Mouse (Mus musculus) limb, embryonic 15.5 days (tissue): ENCODE measurements at regions not wholly inside any gene's neighbourhood (a gene's known extent, or its start where the extent isn't known, plus 50 kb on each side); places are given as distances from the start of the nearest gene placed in this dataset.
"Not testable (repeated sequence)": the region's sequence is repeated elsewhere in the genome, so short reads cannot be mapped to it uniquely, and the experiment has no call there.

Source experiments
- ATAC-seq: fragments of 200-750 bp; cut with Nextera tagmentation; 2 replicates; pipeline ENCODE4 v1.8.0; 2017; ENCODE audit warnings: low read depth, moderate TSS enrichment; ENCODE audit not compliant: insufficient number of reproducible peaks, low FRiP score, low TSS enrichment
- H3K27ac ChIP-seq: fragments of 300-500 bp; sonication (generic); 2 replicates; pipeline ENCODE4 v1.5.1; 2015; ENCODE audit warnings: moderate library complexity, mild to moderate bottlenecking, inconsistent platforms
- H3K27me3 ChIP-seq: fragments of 300-500 bp; sonication (generic); 2 replicates; pipeline ENCODE4 v1.6.1; 2015; ENCODE audit warnings: inconsistent platforms
- H3K36me3 ChIP-seq: fragments of 300-500 bp; sonication (generic); 2 replicates; pipeline ENCODE4 v1.6.1; 2015; ENCODE audit warnings: inconsistent platforms
- H3K4me1 ChIP-seq: fragments of 300-500 bp; sonication (generic); 2 replicates; pipeline ENCODE4 v1.6.1; 2015; ENCODE audit warnings: inconsistent platforms
- H3K4me2 ChIP-seq: fragments of 300-500 bp; sonication (generic); 2 replicates; pipeline ENCODE4 v1.6.1; 2015; ENCODE audit warnings: mild to moderate bottlenecking, inconsistent platforms
- H3K4me3 ChIP-seq: fragments of 300-500 bp; sonication (generic); 2 replicates; pipeline ENCODE4 v1.5.1; 2015; ENCODE audit warnings: mild to moderate bottlenecking, inconsistent platforms
- H3K9ac ChIP-seq: fragments of 300-500 bp; sonication (generic); 2 replicates; pipeline ENCODE4 v1.6.1; 2015; ENCODE audit warnings: inconsistent platforms
- H3K9me3 ChIP-seq: fragments of 300-500 bp; sonication (generic); 2 replicates; pipeline ENCODE4 v1.6.1; 2016; ENCODE audit warnings: inconsistent platforms
- WGBS: fragments of 180-500 bp; shearing (Covaris S2); methylation state at CpG from one replicate; pipeline ENCODE4 v1.1.7; 2015; 5-methylcytosine and 5-hydroxymethylcytosine counted together

DNA sequence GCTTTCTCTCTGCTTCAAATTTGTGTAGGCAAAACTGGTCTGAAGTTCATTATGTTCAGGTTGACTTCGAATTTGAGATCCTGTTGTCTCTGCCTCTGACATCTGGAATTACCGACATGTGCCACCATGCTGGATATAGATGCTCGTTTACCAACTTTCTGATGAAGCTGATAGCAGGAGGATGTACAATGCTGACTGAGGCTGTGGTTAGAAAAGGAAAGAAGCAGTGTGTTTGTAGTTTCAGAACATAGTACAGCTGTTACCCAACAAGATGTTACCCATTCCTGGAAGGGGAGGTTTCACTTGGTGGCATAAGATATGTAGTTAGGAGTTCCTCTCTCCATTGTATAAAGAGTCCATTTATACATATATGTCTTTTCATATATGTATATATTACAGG lies 730.5 kb downstream of the Dad1 start:
- no CpG with 5 or more reads among the region's 3 CpGs for WGBS
- not testable (repeated sequence) for H3K9me3 ChIP-seq, ATAC-seq, H3K27ac ChIP-seq, H3K36me3 ChIP-seq, H3K4me2 ChIP-seq, H3K27me3 ChIP-seq, H3K4me1 ChIP-seq, H3K9ac ChIP-seq, H3K4me3 ChIP-seq

GRCm38 (mm10) chr14:53518954-53519353 lies 735.0 kb downstream of the Dad1 start:
- not testable (repeated sequence) for H3K27ac ChIP-seq, H3K4me1 ChIP-seq, H3K36me3 ChIP-seq, H3K9ac ChIP-seq, H3K4me2 ChIP-seq, H3K9me3 ChIP-seq, H3K4me3 ChIP-seq, ATAC-seq, H3K27me3 ChIP-seq
- no CpG with 5 or more reads among the region's 1 CpGs for WGBS

GRCm38 (mm10) chr14:53516623-53517238 lies 737.2 kb downstream of the Dad1 start:
- ATAC-seq, H3K36me3 ChIP-seq, H3K9me3 ChIP-seq, H3K27me3 ChIP-seq, H3K4me3 ChIP-seq, H3K27ac ChIP-seq, H3K9ac ChIP-seq, H3K4me2 ChIP-seq, H3K4me1 ChIP-seq: not testable (repeated sequence)
- no CpG with 5 or more reads among the region's 10 CpGs for WGBS

GRCm38 (mm10) chr14:53505389-53505788 lies 748.5 kb downstream of the Dad1 start:
- not testable (repeated sequence) for H3K9ac ChIP-seq, H3K27me3 ChIP-seq, H3K9me3 ChIP-seq, H3K36me3 ChIP-seq, H3K4me2 ChIP-seq, H3K4me3 ChIP-seq, H3K27ac ChIP-seq, H3K4me1 ChIP-seq, ATAC-seq
- WGBS: 44% methylated on average over 1 of the region's 2 CpGs

- not testable (repeated sequence) for H3K4me3 ChIP-seq, H3K27ac ChIP-seq, H3K36me3 ChIP-seq, H3K27me3 ChIP-seq, H3K4me1 ChIP-seq, H3K9me3 ChIP-seq, ATAC-seq, H3K4me2 ChIP-seq, H3K9ac ChIP-seq
- 95% methylated on average over 6 of the region's 9 CpGs for WGBS
Observed at GRCm38 (mm10) chr14:53488383-53488782, 765.5 kb downstream of the Dad1 start.

DNA sequence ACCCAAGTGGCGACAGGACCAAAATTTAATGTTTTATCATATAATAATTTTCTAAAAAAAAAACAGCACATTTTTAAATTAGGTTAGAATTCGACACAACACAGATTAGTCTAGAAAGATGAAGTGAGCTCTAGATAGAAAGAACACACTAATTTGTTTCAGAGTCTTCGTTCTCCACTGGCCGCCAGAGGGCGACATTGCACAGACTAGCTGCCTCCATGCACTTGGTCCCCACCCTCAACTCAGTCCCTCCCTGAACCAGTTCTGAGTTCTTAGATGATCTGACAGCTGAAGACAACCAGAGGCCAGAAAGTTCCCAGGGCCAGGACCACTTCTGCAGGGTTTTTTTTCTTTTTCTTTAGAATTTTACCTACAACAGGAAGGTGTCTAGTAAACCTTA lies 766.3 kb downstream of the Dad1 start:
- H3K36me3 ChIP-seq, H3K4me2 ChIP-seq, H3K4me1 ChIP-seq, ATAC-seq, H3K27ac ChIP-seq, H3K4me3 ChIP-seq, H3K9me3 ChIP-seq, H3K27me3 ChIP-seq, H3K9ac ChIP-seq: not testable (repeated sequence)
- 27% methylated on average over 5 of the region's 5 CpGs for WGBS

- H3K4me3 ChIP-seq, H3K36me3 ChIP-seq, H3K9me3 ChIP-seq, H3K4me1 ChIP-seq, H3K9ac ChIP-seq, ATAC-seq, H3K4me2 ChIP-seq, H3K27me3 ChIP-seq, H3K27ac ChIP-seq: not testable (repeated sequence)
- WGBS: 86% methylated on average over 7 of the region's 7 CpGs
Observed at GRCm38 (mm10) chr14:53474170-53474569, 779.7 kb downstream of the Dad1 start.

GRCm38 (mm10) chr14:53460790-53461189 lies 793.1 kb downstream of the Dad1 start:
- H3K36me3 ChIP-seq, H3K27me3 ChIP-seq, H3K4me2 ChIP-seq, H3K4me1 ChIP-seq, H3K9ac ChIP-seq, H3K27ac ChIP-seq, ATAC-seq, H3K9me3 ChIP-seq, H3K4me3 ChIP-seq: not testable (repeated sequence)

GRCm38 (mm10) chr14:53454001-53454400 lies 799.9 kb downstream of the Dad1 start:
- ATAC-seq: no peak
- no peak overlapping the region for H3K27ac ChIP-seq
- H3K9me3 ChIP-seq: no peaks in the 10 kb centered on the region
- no peaks in the 10 kb centered on the region for H3K4me1 ChIP-seq
- no peak overlapping the region for H3K4me3 ChIP-seq
- no peak overlapping the region for H3K9ac ChIP-seq
- 93% methylated on average over 1 of the region's 1 CpGs for WGBS
- H3K27me3 ChIP-seq: no peaks in the 10 kb centered on the region
- no peak overlapping the region for H3K4me2 ChIP-seq
- H3K36me3 ChIP-seq: no peaks in the 10 kb centered on the region

DNA sequence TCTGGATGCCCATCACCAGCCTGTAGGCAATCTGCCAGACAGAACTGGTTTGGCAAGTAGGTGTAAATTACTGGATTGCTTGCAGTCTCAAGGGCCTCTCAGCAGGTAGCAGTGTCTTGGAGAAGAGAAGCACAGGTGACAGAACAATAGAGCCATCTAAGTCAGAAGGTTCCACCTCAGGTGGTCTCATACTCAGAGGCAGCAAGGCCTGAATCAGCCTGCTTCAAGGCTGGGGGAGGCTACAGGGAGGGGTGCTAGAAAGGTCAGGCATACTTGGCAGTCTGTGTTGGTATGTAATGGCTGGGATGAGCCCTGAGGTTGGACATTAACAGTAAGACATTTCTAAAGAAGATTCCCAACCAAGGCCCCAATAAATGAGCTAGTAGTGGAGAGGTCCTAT lies 814.3 kb downstream of the Dad1 start:
- H3K9ac ChIP-seq, H3K9me3 ChIP-seq, ATAC-seq, H3K4me3 ChIP-seq, H3K4me1 ChIP-seq, H3K27ac ChIP-seq, H3K36me3 ChIP-seq, H3K27me3 ChIP-seq, H3K4me2 ChIP-seq: not testable (repeated sequence)

DNA sequence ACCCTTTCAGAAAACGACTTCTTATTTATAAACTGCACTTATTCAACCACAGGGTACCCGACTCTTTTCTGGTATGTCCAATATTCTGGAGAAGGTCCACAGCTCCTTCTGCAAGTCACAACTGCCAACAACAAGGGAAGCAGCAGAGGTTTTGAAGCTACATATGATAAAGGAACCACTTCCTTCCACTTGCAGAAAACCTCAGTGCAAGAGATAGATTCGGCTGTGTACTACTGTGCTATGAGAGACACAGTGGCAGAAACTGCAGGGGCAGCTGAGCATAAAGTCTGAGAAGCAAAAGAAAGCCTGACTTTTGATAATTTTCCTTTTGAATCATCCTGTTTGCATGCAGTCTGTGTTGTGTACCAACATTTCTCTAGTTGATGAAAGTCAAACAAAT lies 823.8 kb downstream of the Dad1 start:
- H3K4me3 ChIP-seq, H3K9ac ChIP-seq, H3K4me2 ChIP-seq, H3K27ac ChIP-seq, H3K36me3 ChIP-seq, H3K27me3 ChIP-seq, H3K9me3 ChIP-seq, ATAC-seq, H3K4me1 ChIP-seq: not testable (repeated sequence)
- WGBS: 67% methylated on average over 2 of the region's 3 CpGs

DNA sequence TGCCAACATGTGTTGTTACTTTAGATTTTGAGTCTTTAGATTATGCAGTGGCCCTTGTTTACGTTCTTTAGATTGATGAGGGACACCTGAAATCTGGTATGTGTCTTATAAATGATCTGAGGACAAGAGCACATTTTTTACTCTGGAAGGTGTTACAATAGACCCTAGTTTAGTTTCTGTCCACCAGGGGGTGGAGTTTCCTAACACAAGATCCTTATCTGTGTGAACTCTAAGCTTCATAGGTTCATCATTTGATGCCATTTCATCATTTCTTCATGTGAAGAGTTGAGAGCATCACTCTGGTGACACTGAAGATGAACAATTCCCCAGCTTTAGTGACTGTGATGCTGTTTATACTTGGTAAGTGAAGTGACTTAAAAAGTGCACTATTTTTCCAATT lies 825.5 kb downstream of the Dad1 start:
- H3K4me2 ChIP-seq, H3K9me3 ChIP-seq, H3K36me3 ChIP-seq, H3K4me3 ChIP-seq, H3K27ac ChIP-seq, ATAC-seq, H3K4me1 ChIP-seq, H3K9ac ChIP-seq, H3K27me3 ChIP-seq: not testable (repeated sequence)
- 80% methylated on average over 1 of the region's 1 CpGs for WGBS

GRCm38 (mm10) chr14:53427636-53428035 lies 826.3 kb downstream of the Dad1 start:
- WGBS: 80% methylated on average over 10 of the region's 10 CpGs
- H3K9me3 ChIP-seq, H3K27me3 ChIP-seq, H3K27ac ChIP-seq, H3K4me1 ChIP-seq, H3K9ac ChIP-seq, ATAC-seq, H3K4me3 ChIP-seq, H3K36me3 ChIP-seq, H3K4me2 ChIP-seq: not testable (repeated sequence)
